Mouse (Mus musculus) urinary bladder, postnatal 14 days (tissue): ENCODE measurements around the gene Pcmt1.

Source experiments
- DNase-seq: peaks from one replicate; pipeline ENCODE4 v3.0.0; 2021; ENCODE audit warnings: low spot score

Gene Pcmt1

DNA sequence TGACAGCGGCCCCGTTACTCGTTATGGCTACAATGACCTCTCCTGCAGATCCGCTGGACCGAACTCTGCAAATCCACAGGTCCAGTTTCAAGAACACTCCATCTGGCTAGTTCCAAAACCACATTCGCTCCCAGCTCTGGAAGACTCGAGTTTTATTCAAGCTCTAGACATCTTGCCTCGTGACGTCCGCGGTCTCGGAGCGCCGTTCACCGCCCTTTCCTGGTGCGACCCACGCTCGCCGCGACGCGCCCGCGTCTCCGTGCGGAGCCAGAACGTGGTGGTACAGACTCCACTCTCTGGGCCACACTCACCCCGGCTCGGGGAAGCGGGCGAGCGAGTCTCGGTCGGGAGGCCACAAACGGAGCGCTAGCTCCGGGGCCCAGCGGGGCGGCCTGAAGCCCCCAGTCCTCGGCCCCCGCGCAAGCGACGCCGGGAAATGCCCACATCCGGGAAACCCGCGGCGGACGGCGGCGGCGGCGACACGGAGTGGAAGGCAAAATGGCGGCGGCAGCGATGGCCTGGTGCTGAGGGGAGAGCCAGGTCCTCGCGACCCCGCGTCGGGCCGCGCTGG is at the start of gene Pcmt1, which contains the start of gene Lats1:
Gene Pcmt1, minus strand, starts transcription at position 406 of the 571 bp plus-strand sequence.
Gene Lats1, plus strand, starts transcription at position 484 of the 571 bp plus-strand sequence.
- peak; percentile 88 for DNase-seq

DNA sequence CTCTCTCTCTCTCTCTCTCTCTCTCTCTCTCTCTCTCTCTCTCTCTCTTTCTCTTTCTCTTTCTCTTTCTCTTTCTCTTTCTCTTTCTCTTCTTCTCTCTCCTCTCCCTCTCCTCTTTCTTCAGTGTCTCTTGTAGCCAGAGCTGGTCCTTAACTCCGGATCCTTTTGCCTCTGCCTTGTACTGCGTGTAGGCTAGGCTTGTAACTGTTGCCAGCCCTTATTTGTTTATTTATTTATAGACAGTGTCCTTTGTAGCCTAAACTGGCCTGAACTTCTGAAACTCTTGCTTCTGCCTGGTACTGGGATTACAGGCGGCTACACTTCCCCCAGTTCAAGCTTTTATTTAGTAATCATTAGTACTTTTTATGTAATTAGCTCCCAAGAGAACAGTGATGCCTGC is 46.1 kb upstream of the Pcmt1 start:
- DNase-seq: no peak

GRCm38 (mm10) chr10:7726501-7726812 is 45.5 kb upstream of the Pcmt1 start:
- DNase-seq: no peak

DNA sequence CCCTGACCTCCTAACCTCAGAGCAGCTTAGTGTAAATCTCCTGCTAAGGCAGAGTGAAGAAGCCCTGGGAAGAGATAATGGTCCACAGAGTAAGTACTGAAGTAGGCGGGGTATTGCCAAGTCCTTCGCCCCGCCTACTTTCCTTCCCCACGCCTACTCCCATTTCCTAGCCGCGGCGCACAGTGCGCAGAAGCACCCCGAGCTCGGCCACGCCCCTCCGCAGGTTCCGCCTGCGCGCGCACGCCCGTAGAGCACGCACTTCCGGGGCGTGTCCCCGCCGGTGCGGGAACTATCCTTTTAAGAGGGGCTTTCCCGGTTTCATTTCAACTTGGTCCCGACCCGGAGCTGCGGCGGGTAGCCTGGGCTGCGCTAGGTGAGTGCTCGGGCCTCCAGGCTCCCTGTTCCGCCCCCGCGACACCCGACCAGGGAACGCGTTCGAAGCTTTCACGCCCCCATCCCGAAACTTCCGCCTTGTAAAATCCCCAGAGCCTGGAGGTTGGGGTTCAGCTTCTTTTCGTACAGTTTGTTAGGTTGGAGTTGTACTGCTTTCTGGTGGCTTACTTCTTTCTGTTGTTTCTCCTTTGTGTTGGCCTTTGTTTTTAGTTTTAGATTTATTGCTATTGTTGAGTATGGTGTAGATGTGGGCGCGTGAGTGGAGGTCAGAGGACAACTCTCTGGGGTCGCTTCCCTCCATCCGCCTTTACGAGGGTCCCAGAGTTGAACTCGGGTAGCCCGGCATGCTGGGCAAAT is 45.0 kb upstream of the Pcmt1 start, which contains the start of gene Katna1:
Gene Katna1, plus strand, starts transcription at position 250 of the 750 bp plus-strand sequence.
- peak; percentile 96 for DNase-seq

- DNase-seq: no peak
Measured at GRCm38 (mm10) chr10:7715056-7715455, 34.1 kb upstream of the Pcmt1 start.

GRCm38 (mm10) chr10:7712506-7712905 is 31.6 kb upstream of the Pcmt1 start:
- DNase-seq: no peak

- no peak for DNase-seq
Measured at GRCm38 (mm10) chr10:7710121-7710520, 29.2 kb upstream of the Pcmt1 start.

GRCm38 (mm10) chr10:7702586-7702985 is 21.6 kb upstream of the Pcmt1 start:
- DNase-seq: no peak

GRCm38 (mm10) chr10:7700120-7700519 is 19.2 kb upstream of the Pcmt1 start:
- DNase-seq: no peak

- no peak for DNase-seq
Measured at GRCm38 (mm10) chr10:7695286-7695685, 14.3 kb upstream of the Pcmt1 start.

DNA sequence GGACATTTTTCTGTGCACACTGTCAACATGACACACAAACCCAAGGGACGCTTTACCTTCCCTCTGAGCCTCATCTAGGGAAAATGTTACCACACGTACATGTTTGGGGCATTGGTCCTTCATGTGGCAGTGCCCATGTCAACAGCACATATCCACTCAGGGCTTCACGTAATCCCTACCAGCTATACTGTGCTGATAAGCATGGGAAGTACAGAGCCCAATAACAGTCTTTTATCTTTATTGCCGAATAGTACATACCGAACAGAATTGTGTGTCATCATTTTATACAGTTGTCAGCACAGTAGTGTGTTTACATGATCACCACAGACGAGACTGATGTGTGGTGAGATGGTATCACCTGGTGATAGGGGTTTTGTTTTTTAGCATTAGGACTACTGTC is 6.0 kb upstream of the Pcmt1 start:
- no peak for DNase-seq

DNA sequence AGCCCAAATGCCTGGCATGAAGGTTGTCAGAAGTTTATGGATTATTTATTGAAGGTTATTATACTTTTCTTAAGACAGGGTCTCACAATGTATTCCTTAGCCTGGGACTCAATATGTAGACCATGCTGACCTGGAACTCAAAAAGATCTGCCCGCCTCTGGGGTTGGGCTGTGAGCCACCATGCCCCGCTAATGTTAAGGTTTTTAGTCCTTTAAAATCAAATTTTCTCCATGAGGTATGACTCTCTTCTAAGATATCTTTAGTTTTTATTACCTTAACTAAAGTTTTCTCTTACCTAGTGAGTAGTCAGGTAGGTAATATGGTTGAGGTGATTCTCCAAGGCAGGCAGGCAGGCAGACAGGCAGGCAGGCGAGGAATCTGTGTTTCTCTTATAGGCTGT is 1.3 kb upstream of the Pcmt1 start:
- no peak for DNase-seq

DNA sequence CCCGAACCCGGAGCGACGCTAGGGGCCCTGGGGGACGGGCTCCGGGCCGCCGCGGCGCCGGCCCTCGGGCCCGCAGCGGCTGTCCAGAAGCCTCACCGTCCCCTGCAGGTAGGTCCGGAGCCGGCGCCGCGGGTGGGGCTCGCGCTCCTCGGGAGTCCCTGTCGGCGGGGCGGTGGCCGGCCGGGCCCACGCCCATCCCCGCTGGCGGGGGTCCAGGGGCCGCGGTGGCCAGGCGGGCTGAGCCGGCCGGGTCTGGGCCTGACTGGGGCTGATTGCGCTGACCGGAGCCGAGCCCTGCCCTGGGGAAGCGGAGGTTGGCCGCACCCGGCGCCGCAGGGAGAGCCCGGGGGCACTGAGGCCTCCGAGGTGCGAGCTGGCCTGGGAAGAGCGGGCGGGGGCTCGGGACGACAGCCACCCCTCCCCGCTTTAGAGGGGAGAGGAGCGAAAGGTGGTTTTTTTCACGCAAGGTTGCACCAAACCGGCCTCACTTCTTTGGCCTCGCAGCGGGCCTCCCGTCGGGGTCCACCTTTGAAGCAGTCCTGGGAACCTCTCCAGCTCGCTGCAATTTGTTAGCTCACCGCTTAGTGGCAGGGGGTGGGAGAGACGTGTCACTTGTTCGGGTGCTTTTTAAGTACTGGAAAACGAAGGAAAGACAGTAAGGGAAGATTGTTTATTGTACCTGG is 548 bp upstream of the Pcmt1 start:
- DNase-seq: peak; percentile 70

GRCm38 (mm10) chr10:7673673-7674072 is 7.3 kb downstream of the Pcmt1 start:
- DNase-seq: no peak

DNA sequence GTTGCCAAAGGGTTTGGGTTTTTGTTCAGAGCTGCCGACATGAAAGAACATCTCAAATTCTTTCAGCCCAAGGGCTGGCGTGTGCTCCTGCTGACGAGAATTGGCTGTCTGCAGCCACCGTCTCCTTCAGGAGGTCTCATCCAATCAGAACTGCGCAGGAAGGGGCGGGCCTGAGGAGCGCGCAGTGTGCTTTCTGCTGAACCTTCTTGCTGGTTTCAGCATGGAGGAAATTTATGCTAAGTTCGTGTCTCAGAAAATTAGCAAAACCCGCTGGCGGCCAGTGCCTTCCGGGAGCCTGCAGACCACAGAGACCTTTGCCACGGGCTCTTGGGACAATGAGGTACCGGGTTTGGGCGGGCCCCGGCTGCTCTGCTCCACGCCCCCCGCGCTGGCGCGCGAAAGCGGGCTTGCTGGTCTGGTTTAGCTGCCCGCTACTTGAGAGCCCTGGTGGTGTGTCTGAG is 13.6 kb downstream of the Pcmt1 start, which contains the start of gene Nup43:
Gene Nup43, plus strand, starts transcription at position 162 of the 461 bp plus-strand sequence.
- peak; percentile 91 for DNase-seq

GRCm38 (mm10) chr10:7664889-7665288 is 16.0 kb downstream of the Pcmt1 start:
- DNase-seq: no peak

- no peak for DNase-seq
Measured at GRCm38 (mm10) chr10:7664027-7664526, 16.9 kb downstream of the Pcmt1 start.

GRCm38 (mm10) chr10:7663159-7664026 is 17.5 kb downstream of the Pcmt1 start:
- peak; percentile 91 for DNase-seq

- peak; percentile 29 for DNase-seq
Measured at GRCm38 (mm10) chr10:7662471-7663141, 18.3 kb downstream of the Pcmt1 start.

DNA sequence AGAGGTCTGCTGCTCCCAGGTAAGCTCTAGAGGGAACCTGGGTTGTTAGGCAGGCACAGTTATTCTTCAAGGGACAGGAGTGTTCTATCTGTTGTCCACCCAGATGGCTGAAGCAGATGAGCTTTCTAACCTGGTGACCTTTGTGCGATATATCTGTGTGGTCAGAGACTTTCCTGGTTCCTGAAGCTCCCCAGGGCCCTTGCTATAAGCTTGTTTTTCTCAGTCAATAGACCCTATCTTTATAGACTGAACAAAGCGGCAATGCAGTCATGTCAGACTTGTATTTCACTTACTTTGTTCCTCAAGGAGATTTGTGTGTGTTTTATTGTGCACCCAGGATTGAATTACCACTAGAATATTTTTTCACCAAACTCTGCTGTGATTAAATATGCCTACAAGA is 29.9 kb downstream of the Pcmt1 start:
- DNase-seq: no peak

DNA sequence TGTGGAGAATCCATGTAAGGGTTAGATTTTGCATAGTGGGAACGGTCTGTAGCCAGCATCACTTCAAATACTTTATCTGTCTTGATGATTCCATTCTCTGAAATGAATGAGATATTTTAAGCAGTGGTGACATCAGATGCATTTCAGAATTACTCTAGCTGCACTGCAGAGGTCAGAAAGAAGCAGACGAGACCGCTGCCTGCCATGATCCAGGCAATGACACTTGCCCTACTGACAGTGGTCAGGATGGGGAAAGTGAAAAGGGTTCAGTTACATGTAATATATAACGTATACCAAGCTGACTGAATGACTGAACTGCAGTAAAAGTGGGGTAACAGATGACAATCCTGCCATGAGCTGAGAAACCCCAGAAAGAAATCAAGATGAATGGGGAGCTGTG is 31.9 kb downstream of the Pcmt1 start:
- no peak for DNase-seq
